In genomic region chr9:57536362-57536761, GRCm38 (mm10) we compare ENCODE assay signal across 1 mouse cellular context.
TF ChIP-seq lines count a peak whose summit lies in the region.

No protein-coding gene starts in this region.

TF ChIP-seq in MEL, 35 proteins besides CTCF, POLR2A, EP300 and RAD21 (continued from another document):
- TF ChIP-seq USF2 (IDR thresholded peaks at IDR 0.05; ENCODE audit: borderline replicate concordance in 1 of 2, insufficient read depth in 1 of 2, low read depth in 1 of 2, low read length in 2 of 2) = no peak
